Mouse (Mus musculus): ENCODE measurements around the gene Dhh. TPM values are rescaled to one million over a fixed set of nuclear protein-coding genes. Genes with fewer than 3 reads are reported as not detected.

Dhh gene
- polyA plus RNA-seq, 1 experiment from 2014 or later: 0.15 TPM

DNA sequence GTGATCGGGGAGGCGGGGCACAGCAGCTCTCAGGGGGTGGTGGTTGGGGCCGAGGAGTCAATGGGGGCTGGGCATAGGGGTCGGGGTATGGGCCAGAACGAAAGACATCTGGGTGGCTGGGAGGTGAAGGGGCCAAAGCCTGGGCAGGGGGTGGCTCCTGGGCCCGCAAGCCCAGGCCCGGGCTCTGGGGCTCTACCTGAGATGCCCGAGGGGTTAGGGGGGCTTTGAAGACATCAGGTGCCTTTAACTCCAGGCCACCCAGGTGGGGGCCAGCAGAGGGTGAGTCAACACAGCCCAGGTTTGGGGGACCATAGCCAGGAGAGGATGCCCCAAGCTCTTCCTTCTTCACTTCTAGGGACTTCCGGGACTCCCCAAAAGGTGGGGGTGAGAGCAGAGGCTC lies 45.6 kb downstream of the Dhh start:
- no peak overlapping the region for H3K4me3 ChIP-seq (ENCODE audit: low read depth, low read length)
- no peak overlapping the region for H3K27ac ChIP-seq (replicated peaks; ENCODE audit: low read depth, low read length)
- WGBS: 95% methylated on average over 7 of the region's 9 CpGs
- H3K9me3 ChIP-seq (ENCODE audit: control insufficient read depth, low read length): no peaks in the 10 kb centered on the region
- no peaks in the 10 kb centered on the region for H3K27me3 ChIP-seq (ENCODE audit: control insufficient read depth, insufficient read depth, low read length)
- ATAC-seq (ENCODE audit: insufficient number of reproducible peaks, low FRiP score, low TSS enrichment, low read depth): no peak
- H3K4me1 ChIP-seq (ENCODE audit: control insufficient read depth, insufficient read depth, low read length): no peaks in the 10 kb centered on the region
- no peak overlapping the region for H3K9ac ChIP-seq (ENCODE audit: low read length)
- H3K36me3 ChIP-seq (ENCODE audit: control insufficient read depth, insufficient read depth, low read length): peaks cover 63% of the 10 kb centered on the region
- H3K4me2 ChIP-seq (ENCODE audit: low read depth, severe bottlenecking): no peak overlapping the region
- DNase-seq (ENCODE audit: low spot score): no peak

DNA sequence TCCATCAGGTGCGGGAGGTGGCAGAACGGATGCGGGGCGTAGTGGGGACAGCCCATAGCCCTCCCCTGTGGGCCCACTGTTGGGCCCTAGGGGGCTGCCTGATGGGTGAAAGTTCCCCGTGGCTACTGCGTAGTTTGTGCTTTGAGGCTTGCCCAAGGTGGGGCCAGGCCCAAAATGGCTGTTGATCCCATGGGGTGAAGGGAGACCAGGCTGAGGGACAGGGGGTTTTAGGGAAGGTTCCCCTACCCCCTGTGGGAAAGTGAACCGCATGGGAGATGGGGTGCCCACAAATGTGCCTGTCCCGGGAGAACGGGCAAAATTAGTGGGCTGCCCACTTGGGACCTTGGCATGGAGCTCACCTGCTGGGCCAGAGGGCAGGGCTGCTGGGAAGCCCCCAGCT lies 46.3 kb downstream of the Dhh start:
- no peak for ATAC-seq (ENCODE audit: insufficient number of reproducible peaks, low FRiP score, low TSS enrichment, low read depth)

DNA sequence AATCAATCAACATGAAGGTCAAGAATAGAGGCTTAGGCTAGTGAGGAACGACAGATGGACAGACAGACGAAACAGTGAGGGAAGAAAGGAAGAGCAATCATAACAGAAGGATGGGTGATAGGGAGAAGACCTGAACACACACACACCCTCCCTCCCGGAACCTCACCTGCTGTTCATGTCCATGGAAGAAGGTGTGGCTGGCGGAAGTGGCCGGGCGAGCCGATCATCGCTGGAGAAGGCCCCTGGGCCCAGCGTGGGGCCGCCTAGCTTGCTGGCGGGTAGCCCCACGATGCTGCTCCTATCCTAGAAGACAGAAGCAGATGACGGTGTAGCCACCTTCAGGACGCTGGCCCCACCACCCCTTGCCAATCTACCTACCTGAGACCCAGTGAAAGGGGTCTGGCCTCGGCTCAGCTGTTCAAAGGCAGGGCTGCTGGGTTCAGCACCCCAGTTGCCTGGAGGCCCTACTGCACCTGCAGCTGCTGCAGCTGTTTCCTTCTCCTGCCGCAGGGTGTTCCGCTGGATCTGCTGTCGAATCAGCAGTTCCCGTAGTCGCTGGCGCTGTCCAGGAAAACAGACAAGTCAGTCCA lies 47.0 kb downstream of the Dhh start:
- no peak overlapping the region for H3K4me3 ChIP-seq (ENCODE audit: low read depth, low read length)
- no peaks in the 10 kb centered on the region for H3K4me1 ChIP-seq (ENCODE audit: control insufficient read depth, insufficient read depth, low read length)
- ATAC-seq (ENCODE audit: insufficient number of reproducible peaks, low FRiP score, low TSS enrichment, low read depth) (no peak), DNase-seq (ENCODE audit: low spot score) (no peak)
- H3K36me3 ChIP-seq (ENCODE audit: control insufficient read depth, insufficient read depth, low read length): peaks cover 69% of the 10 kb centered on the region
- H3K27me3 ChIP-seq (ENCODE audit: control insufficient read depth, insufficient read depth, low read length): no peaks in the 10 kb centered on the region
- no peak overlapping the region for H3K4me2 ChIP-seq (ENCODE audit: low read depth, severe bottlenecking)
- H3K9ac ChIP-seq (ENCODE audit: low read length): no peak overlapping the region
- H3K27ac ChIP-seq (replicated peaks; ENCODE audit: low read depth, low read length): no peak overlapping the region
- H3K9me3 ChIP-seq (ENCODE audit: control insufficient read depth, low read length): no peaks in the 10 kb centered on the region
- 91% methylated on average over 21 of the region's 21 CpGs for WGBS

More for the DNA sequence above, 46.3 kb downstream of the Dhh start:
- Histone ChIP-seq H3K9ac (ENCODE audit: low read length) (no peak overlapping the region), H3K27me3 (ENCODE audit: control insufficient read depth, insufficient read depth, low read length) (no peaks in the 10 kb centered on the region), H3K4me1 (ENCODE audit: control insufficient read depth, insufficient read depth, low read length) (no peaks in the 10 kb centered on the region), H3K9me3 (ENCODE audit: control insufficient read depth, low read length) (no peaks in the 10 kb centered on the region), H3K4me3 (ENCODE audit: low read depth, low read length) (no peak overlapping the region), H3K27ac (replicated peaks; ENCODE audit: low read depth, low read length) (no peak overlapping the region), H3K36me3 (ENCODE audit: control insufficient read depth, insufficient read depth, low read length) (peaks cover 65% of the 10 kb centered on the region), H3K4me2 (ENCODE audit: low read depth, severe bottlenecking) (no peak overlapping the region)
- 94% methylated on average over 9 of the region's 9 CpGs for WGBS
- DNase-seq (ENCODE audit: low spot score): no peak

DNA sequence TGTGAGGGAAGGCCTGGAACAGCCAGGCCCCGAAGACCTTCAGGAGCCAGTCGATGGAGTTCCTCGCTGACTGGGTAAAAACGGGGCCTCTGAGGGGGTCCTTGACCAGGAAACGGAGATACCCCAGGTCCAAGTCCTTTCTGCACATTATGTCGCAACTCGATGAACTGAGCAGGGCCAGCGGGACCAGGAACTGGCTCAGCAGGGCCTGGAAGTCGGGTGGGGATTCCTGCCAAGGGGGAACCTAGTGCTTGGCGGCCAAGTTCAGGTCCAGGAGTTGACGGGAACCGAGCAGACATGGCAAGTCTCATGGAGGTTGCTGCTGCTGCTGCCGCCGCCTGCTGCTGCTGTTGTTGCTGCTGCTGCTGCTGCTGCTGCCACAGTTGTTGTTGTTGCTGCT lies 47.7 kb downstream of the Dhh start:
- H3K9me3 ChIP-seq (ENCODE audit: control insufficient read depth, low read length): no peaks in the 10 kb centered on the region
- peaks cover 71% of the 10 kb centered on the region for H3K36me3 ChIP-seq (ENCODE audit: control insufficient read depth, insufficient read depth, low read length)
- H3K4me1 ChIP-seq (ENCODE audit: control insufficient read depth, insufficient read depth, low read length): no peaks in the 10 kb centered on the region
- no peak overlapping the region for H3K4me3 ChIP-seq (ENCODE audit: low read depth, low read length)
- ATAC-seq (ENCODE audit: insufficient number of reproducible peaks, low FRiP score, low TSS enrichment, low read depth): no peak
- H3K9ac ChIP-seq (ENCODE audit: low read length): no peak overlapping the region
- H3K4me2 ChIP-seq (ENCODE audit: low read depth, severe bottlenecking): no peak overlapping the region
- no peak for DNase-seq (ENCODE audit: low spot score)
- H3K27me3 ChIP-seq (ENCODE audit: control insufficient read depth, insufficient read depth, low read length): no peaks in the 10 kb centered on the region
- 95% methylated on average over 14 of the region's 14 CpGs for WGBS
- no peak overlapping the region for H3K27ac ChIP-seq (replicated peaks; ENCODE audit: low read depth, low read length)

DNA sequence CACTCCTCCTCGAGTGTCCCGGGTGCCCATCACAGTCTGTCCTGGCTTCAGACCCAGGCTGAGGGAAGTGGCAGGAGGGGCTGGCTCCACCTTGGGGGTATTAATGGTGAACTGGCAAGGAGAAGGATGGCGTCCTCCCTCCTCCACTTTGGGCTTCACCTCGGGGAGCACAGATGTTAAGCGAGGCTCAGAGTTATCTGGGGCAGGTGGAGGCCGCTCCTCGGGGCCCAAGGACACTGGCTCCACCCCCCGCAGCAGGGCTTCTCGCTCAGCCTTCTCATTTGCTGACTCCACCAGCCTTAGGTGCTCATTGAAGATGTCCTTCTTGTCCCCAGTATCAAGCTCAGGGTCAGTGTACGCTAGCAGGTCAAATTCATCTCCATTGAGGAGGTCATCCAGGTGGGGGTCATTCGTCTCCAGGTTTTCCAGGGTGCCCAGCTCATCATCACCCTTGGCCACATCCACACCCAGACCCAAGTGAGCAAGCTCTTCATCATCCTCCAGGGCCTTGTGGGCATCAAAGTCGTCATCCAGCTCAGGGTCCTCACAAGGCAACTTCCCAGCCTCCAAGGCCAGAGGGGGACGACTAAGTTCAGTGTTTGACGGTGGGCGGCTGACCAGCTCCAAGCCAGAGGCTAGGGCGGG lies 48.3 kb downstream of the Dhh start:
- no peaks in the 10 kb centered on the region for H3K27me3 ChIP-seq (ENCODE audit: control insufficient read depth, insufficient read depth, low read length)
- 91% methylated on average over 16 of the region's 16 CpGs for WGBS
- no peak overlapping the region for H3K27ac ChIP-seq (replicated peaks; ENCODE audit: low read depth, low read length)
- ATAC-seq (ENCODE audit: insufficient number of reproducible peaks, low FRiP score, low TSS enrichment, low read depth) (no peak), DNase-seq (ENCODE audit: low spot score) (no peak)
- H3K4me2 ChIP-seq (ENCODE audit: low read depth, severe bottlenecking): no peak overlapping the region
- no peak overlapping the region for H3K9ac ChIP-seq (ENCODE audit: low read length)
- H3K4me3 ChIP-seq (ENCODE audit: low read depth, low read length): no peak overlapping the region
- no peaks in the 10 kb centered on the region for H3K9me3 ChIP-seq (ENCODE audit: control insufficient read depth, low read length)
- H3K36me3 ChIP-seq (ENCODE audit: control insufficient read depth, insufficient read depth, low read length): peaks cover 71% of the 10 kb centered on the region
- no peaks in the 10 kb centered on the region for H3K4me1 ChIP-seq (ENCODE audit: control insufficient read depth, insufficient read depth, low read length)

DNA sequence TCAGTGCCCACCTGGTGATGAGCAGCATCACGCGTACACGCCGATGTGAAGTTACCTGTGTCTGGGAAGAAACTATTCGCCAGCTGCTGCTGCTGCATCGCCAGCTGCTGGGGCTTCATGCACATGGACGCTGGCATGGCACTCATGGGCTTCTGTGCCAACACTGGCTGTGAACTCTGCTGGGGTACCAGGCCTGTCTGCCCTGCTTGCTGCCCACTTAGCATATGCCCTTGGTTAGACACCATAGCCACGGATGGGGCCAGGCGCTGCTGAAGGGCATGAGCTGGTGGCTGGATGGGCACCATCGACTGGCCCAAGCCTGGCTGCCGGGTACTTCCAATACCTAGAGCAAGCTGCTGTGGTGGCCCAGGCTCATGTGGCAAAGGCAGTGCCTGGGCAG lies 49.2 kb downstream of the Dhh start:
- Histone ChIP-seq H3K27me3 (ENCODE audit: control insufficient read depth, insufficient read depth, low read length) (no peaks in the 10 kb centered on the region), H3K4me3 (ENCODE audit: low read depth, low read length) (no peak overlapping the region), H3K27ac (replicated peaks; ENCODE audit: low read depth, low read length) (no peak overlapping the region), H3K9ac (ENCODE audit: low read length) (no peak overlapping the region), H3K4me2 (ENCODE audit: low read depth, severe bottlenecking) (no peak overlapping the region), H3K4me1 (ENCODE audit: control insufficient read depth, insufficient read depth, low read length) (no peaks in the 10 kb centered on the region), H3K9me3 (ENCODE audit: control insufficient read depth, low read length) (no peaks in the 10 kb centered on the region), H3K36me3 (ENCODE audit: control insufficient read depth, insufficient read depth, low read length) (peaks cover 75% of the 10 kb centered on the region)
- WGBS: 98% methylated on average over 11 of the region's 11 CpGs
- ATAC-seq (ENCODE audit: insufficient number of reproducible peaks, low FRiP score, low TSS enrichment, low read depth): no peak
- DNase-seq (ENCODE audit: low spot score): no peak

DNA sequence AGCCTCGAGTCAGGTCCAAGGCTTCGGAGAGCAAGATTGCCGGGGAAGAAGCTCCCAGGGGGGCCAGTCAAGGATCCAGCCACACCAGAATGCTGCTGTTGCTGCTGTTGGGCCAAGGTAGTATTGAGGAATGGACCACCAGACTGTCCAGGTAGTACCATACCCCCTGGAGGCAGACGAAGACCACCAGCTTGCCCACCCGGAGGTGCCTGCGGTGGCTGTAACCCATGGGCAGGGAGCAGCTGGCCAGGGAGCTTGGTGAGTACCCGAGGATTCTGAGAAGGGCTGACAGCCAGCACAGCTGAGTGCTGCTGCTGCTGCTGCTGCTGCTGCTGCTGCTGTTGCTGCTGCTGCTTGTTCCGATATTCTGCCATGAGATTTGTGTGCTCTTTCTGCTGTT lies 52.2 kb downstream of the Dhh start:
- Histone ChIP-seq H3K36me3 (ENCODE audit: control insufficient read depth, insufficient read depth, low read length) (peaks cover 85% of the 10 kb centered on the region), H3K4me3 (ENCODE audit: low read depth, low read length) (no peak overlapping the region), H3K27me3 (ENCODE audit: control insufficient read depth, insufficient read depth, low read length) (no peaks in the 10 kb centered on the region), H3K27ac (replicated peaks; ENCODE audit: low read depth, low read length) (no peak overlapping the region), H3K9me3 (ENCODE audit: control insufficient read depth, low read length) (no peaks in the 10 kb centered on the region), H3K4me1 (ENCODE audit: control insufficient read depth, insufficient read depth, low read length) (no peaks in the 10 kb centered on the region), H3K4me2 (ENCODE audit: low read depth, severe bottlenecking) (no peak overlapping the region), H3K9ac (ENCODE audit: low read length) (no peak overlapping the region)
- 89% methylated on average over 8 of the region's 8 CpGs for WGBS
- DNase-seq (ENCODE audit: low spot score): no peak
- no peak for ATAC-seq (ENCODE audit: insufficient number of reproducible peaks, low FRiP score, low TSS enrichment, low read depth)

DNA sequence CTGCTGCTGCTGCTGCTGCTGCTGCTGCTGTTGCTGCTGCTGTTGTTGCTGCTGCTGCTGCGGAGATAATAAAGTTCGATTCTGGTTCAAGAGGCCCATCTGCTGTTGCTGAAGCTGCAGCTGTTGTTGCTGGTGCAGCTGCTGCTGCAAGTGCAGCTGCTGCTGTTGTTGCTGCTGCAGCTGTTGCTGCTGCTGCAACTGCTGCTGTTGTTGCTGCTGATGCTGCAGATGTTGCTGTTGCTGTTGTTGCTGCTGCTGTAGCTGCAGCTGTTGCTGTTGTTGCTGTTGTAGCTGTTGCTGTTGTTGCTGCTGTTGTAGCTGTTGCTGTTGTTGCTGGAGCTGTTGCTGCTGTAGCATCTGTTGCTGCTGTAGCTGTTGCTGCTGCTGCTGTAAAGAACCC lies 53.2 kb downstream of the Dhh start:
- no peaks in the 10 kb centered on the region for H3K9me3 ChIP-seq (ENCODE audit: control insufficient read depth, low read length)
- ATAC-seq (ENCODE audit: insufficient number of reproducible peaks, low FRiP score, low TSS enrichment, low read depth): no peak
- no peak overlapping the region for H3K9ac ChIP-seq (ENCODE audit: low read length)
- no peak overlapping the region for H3K27ac ChIP-seq (replicated peaks; ENCODE audit: low read depth, low read length)
- no peaks in the 10 kb centered on the region for H3K4me1 ChIP-seq (ENCODE audit: control insufficient read depth, insufficient read depth, low read length)
- WGBS: 93% methylated on average over 2 of the region's 2 CpGs
- H3K27me3 ChIP-seq (ENCODE audit: control insufficient read depth, insufficient read depth, low read length): no peaks in the 10 kb centered on the region
- H3K36me3 ChIP-seq (ENCODE audit: control insufficient read depth, insufficient read depth, low read length): peaks cover 85% of the 10 kb centered on the region
- 0 out of 2 replicates have a peak overlapping the region, but pooled peaks have one; percentile 1 for H3K4me2 ChIP-seq (ENCODE audit: low read depth, severe bottlenecking)
- no peak for DNase-seq (ENCODE audit: low spot score)
- H3K4me3 ChIP-seq (ENCODE audit: low read depth, low read length): no peak overlapping the region
